Mouse (Mus musculus): Measurements from ENCODE around the gene Prr3.

DNA sequence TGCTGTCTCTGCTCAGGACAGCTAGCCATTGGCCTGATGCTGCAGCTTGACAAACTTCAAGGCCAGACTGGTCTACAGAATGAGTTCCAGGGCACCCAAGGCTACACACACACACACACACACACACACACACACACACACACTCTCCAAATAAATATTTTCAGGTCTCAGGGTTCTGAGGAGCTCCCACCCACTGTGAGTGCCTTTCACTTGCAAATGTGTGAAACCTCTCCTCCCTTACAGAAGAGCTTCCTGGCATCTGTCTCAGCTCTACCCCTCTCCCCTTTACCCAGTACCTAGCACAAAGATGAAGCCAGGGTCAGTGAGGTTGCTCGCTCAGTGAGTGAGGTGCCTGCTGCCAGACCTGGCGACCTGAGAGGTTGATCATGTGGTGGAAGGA, 40.9 kb downstream of the Prr3 start:
- TF ChIP-seq CTCF (IDR thresholded peaks at IDR 0.05; ENCODE audit: low read depth, low read length) (no peak), POLR2A (IDR thresholded peaks at IDR 0.05; ENCODE audit: insufficient read depth, low read length) (no peak)

Measured in ES-Bruce4 (cell line).